Mouse (Mus musculus) liver, adult 2 months (tissue): Measurements from ENCODE around the gene Atp5c1. TPM values are rescaled to one million over a fixed set of nuclear protein-coding genes. Genes with fewer than 3 reads are reported as not detected.
A peak's percentile ranks its signal among the peaks of the same experiment; 100 is the strongest.

ENCODE experiments used
- DNase-seq: peaks from one replicate; pipeline ENCODE4 v3.0.0-alpha.2; 2011; ENCODE audit warnings: low read depth, low spot score; ENCODE audit errors: extremely low read depth
- H3K27ac ChIP-seq: fragments of 200-500 bp; replicated peaks from 2 replicates; pipeline ENCODE4 v1.5.1; 2012; ENCODE audit warnings: low read depth, mild to moderate bottlenecking, control low read depth, inconsistent platforms, low read length; ENCODE audit not compliant: insufficient read depth
- H3K27me3 ChIP-seq: fragments of 200-500 bp; 2 replicates; pipeline ENCODE4 v1.6.1; 2012; ENCODE audit warnings: mild to moderate bottlenecking, moderate library complexity, low read length, inconsistent platforms; ENCODE audit not compliant: control insufficient read depth, insufficient read depth
- H3K36me3 ChIP-seq: fragments of 200-500 bp; 2 replicates; pipeline ENCODE4 v1.6.1; 2012; ENCODE audit warnings: low read length, inconsistent platforms; ENCODE audit not compliant: control insufficient read depth, insufficient read depth
- H3K4me1 ChIP-seq: fragments of 200-500 bp; 2 replicates; pipeline ENCODE4 v1.6.1; 2011; ENCODE audit warnings: low read length; ENCODE audit not compliant: control insufficient read depth, insufficient read depth
- H3K4me3 ChIP-seq: fragments of 200-500 bp; 2 replicates; pipeline ENCODE4 v1.5.1; 2011; ENCODE audit warnings: low read depth, mild to moderate bottlenecking, control low read depth, low read length, moderate library complexity; ENCODE audit not compliant: insufficient read depth
- H3K79me2 ChIP-seq: fragments of 200-500 bp; 2 replicates; pipeline ENCODE4 v1.6.1; 2012; ENCODE audit warnings: inconsistent platforms, mild to moderate bottlenecking, low read length, moderate library complexity; ENCODE audit not compliant: control insufficient read depth, insufficient read depth
- H3K9ac ChIP-seq: fragments of 200-500 bp; 2 replicates; pipeline ENCODE4 v1.6.1; 2012; ENCODE audit warnings: low read depth, mild to moderate bottlenecking, control low read depth, inconsistent platforms, low read length
- CTCF ChIP-seq: fragments of 200-500 bp; IDR thresholded peaks from 2 replicates; pipeline ENCODE4 v1.5.1; 2011; ENCODE audit warnings: low read depth, low read length, control low read depth
- POLR2A ChIP-seq: fragments of 200-500 bp; IDR thresholded peaks from 2 replicates; pipeline ENCODE4 v1.6.1; 2011; ENCODE audit warnings: low read length, control low read depth; ENCODE audit not compliant: insufficient read depth; ENCODE audit errors: extremely low read depth
- WGBS: fragments of 180-500 bp; shearing (Covaris S2); methylation state at CpG from one replicate; pipeline ENCODE4 v1.1.7; 2018; 5-methylcytosine and 5-hydroxymethylcytosine counted together
- polyA plus RNA-seq: library from polyadenylated mRNA; depleted of rRNA; stranded (reverse); fragments of >200 nt; gene quantifications from 2 replicates; pipeline ENCODE4 v1.2.3, GENCODE M21; 2012
- total RNA-seq: library from RNA; depleted of rRNA; stranded (reverse); fragments of >200 nt; gene quantifications from 2 replicates; pipeline ENCODE4 v1.2.3, GENCODE M21; 2014

Atp5c1 gene
- total and polyA plus RNA-seq, 2 experiments: 314 to 559 TPM

GRCm38 (mm10) chr2:10094327-10095100 lies 14.2 kb upstream of the Atp5c1 start:
- DNase-seq: peak; percentile 92
- no peak overlapping the region for H3K9ac ChIP-seq
- 23% methylated on average over 14 of the region's 14 CpGs for WGBS
- no peaks in the 10 kb centered on the region for H3K79me2 ChIP-seq
- no peak for TF ChIP-seq CTCF
- no peak for TF ChIP-seq POLR2A
- H3K27ac ChIP-seq: peak overlapping the region; percentile 67
- H3K4me1 ChIP-seq: peaks cover 23% of the 10 kb centered on the region
- peaks cover 72% of the 10 kb centered on the region for H3K36me3 ChIP-seq
- no peaks in the 10 kb centered on the region for H3K27me3 ChIP-seq
- H3K4me3 ChIP-seq: no peak overlapping the region

GRCm38 (mm10) chr2:10087256-10087850 lies 7.0 kb upstream of the Atp5c1 start:
- peaks cover 23% of the 10 kb centered on the region; the same call in 1 of the 2 replicates for H3K79me2 ChIP-seq
- TF ChIP-seq CTCF (no peak), POLR2A (no peak)
- 27% methylated on average over 8 of the region's 8 CpGs for WGBS
- DNase-seq: peak; percentile 57
- H3K9ac ChIP-seq: no peak overlapping the region
- H3K36me3 ChIP-seq: peaks cover 26% of the 10 kb centered on the region
- no peak overlapping the region for H3K4me3 ChIP-seq
- H3K27ac ChIP-seq: peak overlapping the region; percentile 15; the same call in 1 of the 2 replicates
- no peaks in the 10 kb centered on the region for H3K27me3 ChIP-seq
- peaks cover 18% of the 10 kb centered on the region for H3K4me1 ChIP-seq

DNA sequence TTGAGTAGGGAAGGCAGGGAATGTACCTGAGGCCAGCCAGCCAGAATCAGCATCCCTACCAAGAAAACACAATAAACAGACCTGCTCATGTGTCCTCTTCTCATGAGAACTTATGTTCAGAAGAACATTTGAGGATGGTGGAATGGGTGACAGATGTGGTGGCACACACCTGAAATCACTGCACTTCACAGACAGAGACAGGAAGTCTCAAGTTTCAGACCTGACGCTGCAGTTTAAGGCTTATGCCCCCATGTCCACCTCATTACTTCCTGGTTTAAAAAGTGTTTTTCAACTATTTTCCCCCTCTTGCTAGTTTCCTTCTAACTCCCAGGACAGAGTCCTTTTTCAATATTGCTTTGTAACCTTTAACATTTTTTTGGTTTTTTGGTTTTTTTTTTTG lies 2.4 kb upstream of the Atp5c1 start:
- Histone ChIP-seq H3K27me3 (no peaks in the 10 kb centered on the region), H3K4me3 (no peak overlapping the region), H3K9ac (no peak overlapping the region), H3K36me3 (peaks cover 1% of the 10 kb centered on the region; the same call in 1 of the 2 replicates), H3K79me2 (peaks cover 42% of the 10 kb centered on the region; the same call in 1 of the 2 replicates), H3K27ac (no peak overlapping the region), H3K4me1 (peaks cover 28% of the 10 kb centered on the region)
- WGBS: 76% methylated on average over 1 of the region's 1 CpGs
- no peak for TF ChIP-seq POLR2A
- TF ChIP-seq CTCF: no peak
- no peak for DNase-seq

- TF ChIP-seq POLR2A (no peak), CTCF (no peak)
- H3K4me3 ChIP-seq: no peak overlapping the region; the same call in none of the 2 replicates
- H3K27ac ChIP-seq: no peak overlapping the region
- no peaks in the 10 kb centered on the region for H3K27me3 ChIP-seq
- peaks cover 48% of the 10 kb centered on the region; the same call in 1 of the 2 replicates for H3K79me2 ChIP-seq
- H3K36me3 ChIP-seq: peaks cover 1% of the 10 kb centered on the region; the same call in 1 of the 2 replicates
- WGBS: 66% methylated on average over 5 of the region's 5 CpGs
- peak; percentile 70 for DNase-seq
- no peak overlapping the region for H3K9ac ChIP-seq
- H3K4me1 ChIP-seq: peaks cover 27% of the 10 kb centered on the region
Measured at GRCm38 (mm10) chr2:10081453-10082080, 1.3 kb upstream of the Atp5c1 start.

- Histone ChIP-seq H3K27ac (peak overlapping the region; percentile 98), H3K4me1 (peaks cover 29% of the 10 kb centered on the region), H3K4me3 (peak overlapping the region; percentile 94), H3K27me3 (no peaks in the 10 kb centered on the region), H3K36me3 (no peaks in the 10 kb centered on the region), H3K9ac (peak overlapping the region; percentile 97), H3K79me2 (peaks cover 58% of the 10 kb centered on the region)
- under 1% methylated on average over 28 of the region's 28 CpGs for WGBS
- no peak for TF ChIP-seq CTCF
- no peak for TF ChIP-seq POLR2A
- DNase-seq: peak; percentile 63
Measured at GRCm38 (mm10) chr2:10079745-10080309, 483 bp downstream of the Atp5c1 start.
